ENCODE assay signal across 22 mouse cellular contexts in the genomic region with DNA sequence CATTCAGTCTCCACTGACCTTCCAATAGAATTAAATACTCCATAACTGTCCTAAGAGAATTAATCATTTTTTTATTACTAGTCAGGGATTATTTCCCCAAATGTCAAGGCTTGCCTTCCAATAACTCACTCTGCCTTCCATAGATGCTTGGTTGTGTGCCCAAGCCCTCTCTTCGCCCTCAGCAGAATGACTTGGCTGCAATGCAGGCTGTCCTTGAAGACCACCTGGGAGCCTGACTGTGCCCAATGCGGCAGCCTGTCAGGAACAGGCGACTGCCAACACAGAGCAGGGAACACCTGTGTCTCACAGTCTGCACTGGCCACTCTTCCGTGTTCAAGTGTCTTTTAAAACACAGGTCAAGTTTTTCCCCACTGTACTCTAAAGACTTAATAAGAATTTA.
DNase-seq lines count a peak whose midpoint lies in the region; ATAC-seq and TF ChIP-seq lines count a peak whose summit lies in the region.
"Had no signal": no experiment of that assay in that cellular context is flagged by ENCODE, and none has a peak within 500 bp of the region (broad histone marks: within the 10 kb centered on the region; RNA-seq: fewer than 3 reads in every experiment).

No protein-coding gene starts in this region.

- WGBS in midbrain, postnatal 0 days: 83% methylated on average over 4 of the region's 4 CpGs
- WGBS in midbrain, embryonic 10.5 days: 79% methylated on average over 4 of the region's 4 CpGs
- WGBS in forebrain, embryonic 13.5 days: 80% methylated on average over 4 of the region's 4 CpGs

- DNase-seq in adrenal gland, adult (ENCODE audit: inconsistent age in 2 of 2, low spot score in 1 of 2): peak; percentile 85 to 90
- no peak for DNase-seq in adrenal gland, postnatal 4 days (ENCODE audit: low spot score in 2 of 2)
- DNase-seq in midbrain, postnatal 0 days (ENCODE audit: low spot score): peak; percentile 14
- DNase-seq in midbrain, embryonic 10.5 days (ENCODE audit: low spot score): no peak
- peak; percentile 5 for DNase-seq in cerebellum, adult 8-10 months
- peak; percentile 31 to 32 for DNase-seq in cerebellum, postnatal 36 days
- no peak for DNase-seq in testis, postnatal 10 days (ENCODE audit: low spot score)
- DNase-seq: heart, postnatal 4 days; kidney, adult 9 months; kidney, postnatal 14 days; liver, postnatal 0 days had no signal

- H3K36me3 ChIP-seq in midbrain, postnatal 0 days (ENCODE audit: insufficient read depth, low read length): no peaks in the 10 kb centered on the region
- H3K36me3 ChIP-seq in midbrain, embryonic 10.5 days: no peaks in the 10 kb centered on the region
- no peaks in the 10 kb centered on the region for H3K36me3 ChIP-seq in forebrain, embryonic 13.5 days (ENCODE audit: poor library complexity, severe bottlenecking)
- H3K36me3 ChIP-seq: embryonic facial prominence, embryonic 15.5 days; heart, embryonic 10.5 days; intestine, embryonic 15.5 days; limb, embryonic 12.5 days had no signal

- H3K27ac ChIP-seq in midbrain, postnatal 0 days (ENCODE audit: low read depth, low read length): no peak overlapping the region
- H3K27ac ChIP-seq in midbrain, embryonic 10.5 days (replicated peaks): no peak overlapping the region
- H3K27ac ChIP-seq in forebrain, embryonic 13.5 days: no peak overlapping the region
- H3K27ac ChIP-seq: embryonic facial prominence, embryonic 15.5 days; heart, embryonic 10.5 days; hindbrain, embryonic 14.5 days; intestine, embryonic 15.5 days; limb, embryonic 12.5 days; macrophage had no signal

- H3K9ac ChIP-seq in midbrain, postnatal 0 days (replicated peaks; ENCODE audit: low read length, poor library complexity, severe bottlenecking): no peak overlapping the region
- no peak overlapping the region for H3K9ac ChIP-seq in forebrain, embryonic 13.5 days
- H3K9ac ChIP-seq: embryonic facial prominence, embryonic 15.5 days; hindbrain, embryonic 14.5 days; intestine, embryonic 15.5 days; limb, embryonic 12.5 days; liver, postnatal 0 days had no signal

- H3K27me3 ChIP-seq in midbrain, postnatal 0 days (ENCODE audit: insufficient read depth, low read length): no peaks in the 10 kb centered on the region
- no peaks in the 10 kb centered on the region for H3K27me3 ChIP-seq in midbrain, embryonic 10.5 days (ENCODE audit: low read depth, poor library complexity, severe bottlenecking)
- no peaks in the 10 kb centered on the region for H3K27me3 ChIP-seq in forebrain, embryonic 13.5 days
- H3K27me3 ChIP-seq: embryonic facial prominence, embryonic 15.5 days; intestine, embryonic 15.5 days; limb, embryonic 12.5 days had no signal

- no peak overlapping the region for H3K4me2 ChIP-seq in midbrain, postnatal 0 days (ENCODE audit: low read depth, low read length, poor library complexity, severe bottlenecking)
- no peak overlapping the region for H3K4me2 ChIP-seq in forebrain, embryonic 13.5 days
- H3K4me2 ChIP-seq: embryonic facial prominence, embryonic 15.5 days; hindbrain, embryonic 14.5 days; intestine, embryonic 15.5 days; limb, embryonic 12.5 days; liver, embryonic 11.5 days had no signal

- ATAC-seq in midbrain, postnatal 0 days (ENCODE audit: low FRiP score): no peak
- ATAC-seq in forebrain, embryonic 13.5 days: no peak
- ATAC-seq: activated CD4-positive, CD25-positive, alpha-beta regulatory T cell, adult 4 months; intestine, embryonic 15.5 days; liver, postnatal 0 days; lung, postnatal 0 days; midbrain, embryonic 16.5 days had no signal

- no peak overlapping the region for H3K4me3 ChIP-seq in midbrain, postnatal 0 days (ENCODE audit: low read depth, low read length)
- no peak overlapping the region for H3K4me3 ChIP-seq in midbrain, embryonic 10.5 days
- no peak overlapping the region for H3K4me3 ChIP-seq in forebrain, embryonic 13.5 days
- H3K4me3 ChIP-seq: embryonic facial prominence, embryonic 15.5 days; heart, embryonic 10.5 days; intestine, embryonic 15.5 days; limb, embryonic 12.5 days had no signal

- no peaks in the 10 kb centered on the region for H3K4me1 ChIP-seq in midbrain, postnatal 0 days (ENCODE audit: insufficient read depth, low read length)
- H3K4me1 ChIP-seq in midbrain, embryonic 10.5 days: no peaks in the 10 kb centered on the region
- H3K4me1 ChIP-seq in forebrain, embryonic 13.5 days: no peaks in the 10 kb centered on the region
- H3K4me1 ChIP-seq: embryonic facial prominence, embryonic 15.5 days; heart, embryonic 10.5 days; intestine, embryonic 15.5 days; limb, embryonic 12.5 days had no signal

- H3K9me3 ChIP-seq in midbrain, postnatal 0 days (ENCODE audit: low read length): no peaks in the 10 kb centered on the region
- no peaks in the 10 kb centered on the region for H3K9me3 ChIP-seq in midbrain, embryonic 10.5 days (replicated peaks)
- no peaks in the 10 kb centered on the region for H3K9me3 ChIP-seq in forebrain, embryonic 13.5 days (replicated peaks)
- H3K9me3 ChIP-seq: embryonic facial prominence, embryonic 15.5 days; heart, embryonic 10.5 days; intestine, embryonic 15.5 days; limb, embryonic 12.5 days had no signal

- no peak for TF ChIP-seq CTCF in midbrain, postnatal 0 days (IDR thresholded peaks at IDR 0.05)

Comparison
In these comparisons a context has a peak if more than half of its experiments do, and no peak if none do; other contexts are left out.
1. DNase-seq: peak in adrenal gland, adult (2 of 2), midbrain, postnatal 0 days (single experiment), cerebellum, adult 8-10 months (single experiment) and cerebellum, postnatal 36 days (2 of 2); none in adrenal gland, postnatal 4 days (0 of 2), midbrain, embryonic 10.5 days (single experiment) and testis, postnatal 10 days (single experiment).